Mouse (Mus musculus) neural tube, embryonic 15.5 days (tissue): ENCODE data around the gene Spp1. TPM values are rescaled to one million over a fixed set of nuclear protein-coding genes. Genes with fewer than 3 reads are reported as not detected.

ENCODE experiments used
- ATAC-seq: fragments of 200-750 bp; cut with Nextera tagmentation; 2 replicates; pipeline ENCODE4 v1.8.0; 2017; ENCODE audit warnings: mild to moderate bottlenecking, moderate TSS enrichment, moderate library complexity; ENCODE audit not compliant: low FRiP score
- H3K27ac ChIP-seq: fragments of 300-500 bp; sonication (generic); replicated peaks from 2 replicates; pipeline ENCODE4 v1.5.1; 2015; ENCODE audit warnings: mild to moderate bottlenecking, inconsistent platforms
- H3K27me3 ChIP-seq: fragments of 300-500 bp; sonication (generic); replicated peaks from 2 replicates; pipeline ENCODE4 v1.6.1; 2015; ENCODE audit warnings: inconsistent platforms
- H3K36me3 ChIP-seq: fragments of 300-500 bp; sonication (generic); 2 replicates; pipeline ENCODE4 v1.6.1; 2015; ENCODE audit warnings: inconsistent platforms
- H3K4me1 ChIP-seq: fragments of 300-500 bp; sonication (generic); 2 replicates; pipeline ENCODE4 v1.6.1; 2015; ENCODE audit warnings: inconsistent platforms
- H3K4me2 ChIP-seq: fragments of 300-500 bp; sonication (generic); 2 replicates; pipeline ENCODE4 v1.6.1; 2015; ENCODE audit warnings: inconsistent platforms, mild to moderate bottlenecking, moderate library complexity
- H3K4me3 ChIP-seq: fragments of 300-500 bp; sonication (generic); replicated peaks from 2 replicates; pipeline ENCODE4 v1.5.1; 2015; ENCODE audit warnings: mild to moderate bottlenecking, inconsistent platforms
- H3K9ac ChIP-seq: fragments of 300-500 bp; sonication (generic); replicated peaks from 2 replicates; pipeline ENCODE4 v1.6.1; 2015; ENCODE audit warnings: mild to moderate bottlenecking, inconsistent platforms
- H3K9me3 ChIP-seq: fragments of 300-500 bp; sonication (generic); replicated peaks from 2 replicates; pipeline ENCODE4 v1.6.1; 2016; ENCODE audit warnings: inconsistent platforms
- WGBS: fragments of 180-500 bp; shearing (Covaris S2); methylation state at CpG from one replicate; pipeline ENCODE4 v1.1.7; 2015; ENCODE audit warnings: mixed read lengths; 5-methylcytosine and 5-hydroxymethylcytosine counted together
- polyA plus RNA-seq: library from polyadenylated mRNA; unstranded; fragments of >200 nt; fragmentation: Nextera tagmentation; extraction: Ambion mirVana; gene quantifications from 2 replicates; pipeline ENCODE4 v1.2.1, GENCODE M21; 2015

Gene Spp1
- polyA plus RNA-seq, result 20.5 and 23.8 TPM in 2 replicates

GRCm38 (mm10) chr5:104434835-104435301, at the start of gene Spp1:
TSS of gene Spp1 (plus strand) at chr5:104435118.
- 67% methylated on average over 7 of the region's 7 CpGs for WGBS
- Histone ChIP-seq H3K27ac (no peak within 1 kb of the TSS), H3K4me2 (no peak within 1 kb of the TSS), H3K36me3 (no peaks in the 10 kb centered on the region), H3K9ac (no peak within 1 kb of the TSS), H3K27me3 (no peaks in the 10 kb centered on the region), H3K4me3 (no peak within 1 kb of the TSS), H3K4me1 (no peaks in the 10 kb centered on the region), H3K9me3 (no peaks in the 10 kb centered on the region)
- ATAC-seq, result no peak

- no peaks in the 10 kb centered on the region for H3K27me3 ChIP-seq
- no peak for ATAC-seq
- no peak overlapping the region for H3K27ac ChIP-seq
- 84% methylated on average over 16 of the region's 16 CpGs for WGBS
- no peaks in the 10 kb centered on the region for H3K4me1 ChIP-seq
- no peaks in the 10 kb centered on the region for H3K9me3 ChIP-seq
- H3K4me3 ChIP-seq, result no peak overlapping the region
- no peak overlapping the region for H3K9ac ChIP-seq
- H3K4me2 ChIP-seq, result no peak overlapping the region
- H3K36me3 ChIP-seq, result no peaks in the 10 kb centered on the region
These were observed 49.4 kb upstream of the Spp1 start for GRCm38 (mm10) chr5:104385521-104385920.

DNA sequence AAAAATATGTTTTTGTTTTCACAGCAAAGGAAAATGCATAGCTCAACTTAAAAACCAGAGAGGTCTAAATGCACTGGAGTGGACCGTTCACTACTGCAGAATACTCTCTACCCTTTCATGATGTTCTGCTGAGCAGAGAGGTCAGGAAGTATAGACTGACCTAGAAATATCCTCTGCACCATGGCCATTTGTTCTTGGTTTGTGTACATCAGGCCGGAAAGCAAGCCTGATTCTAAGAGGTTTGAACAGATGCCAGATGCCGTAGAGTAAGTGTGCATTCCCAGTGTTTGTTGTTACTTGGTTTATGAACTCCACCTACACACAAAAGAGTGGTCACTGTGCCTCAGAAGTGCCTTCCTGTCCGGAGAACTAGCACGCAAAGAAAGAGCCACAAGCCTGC, 48.0 kb upstream of the Spp1 start:
- H3K27ac ChIP-seq, result no peak overlapping the region
- H3K4me3 ChIP-seq, result no peak overlapping the region
- no peak for ATAC-seq
- 74% methylated on average over 5 of the region's 5 CpGs for WGBS
- H3K36me3 ChIP-seq, result no peaks in the 10 kb centered on the region
- no peaks in the 10 kb centered on the region for H3K4me1 ChIP-seq
- H3K9ac ChIP-seq, result no peak overlapping the region
- no peaks in the 10 kb centered on the region for H3K9me3 ChIP-seq
- no peaks in the 10 kb centered on the region for H3K27me3 ChIP-seq
- H3K4me2 ChIP-seq, result no peak overlapping the region

DNA sequence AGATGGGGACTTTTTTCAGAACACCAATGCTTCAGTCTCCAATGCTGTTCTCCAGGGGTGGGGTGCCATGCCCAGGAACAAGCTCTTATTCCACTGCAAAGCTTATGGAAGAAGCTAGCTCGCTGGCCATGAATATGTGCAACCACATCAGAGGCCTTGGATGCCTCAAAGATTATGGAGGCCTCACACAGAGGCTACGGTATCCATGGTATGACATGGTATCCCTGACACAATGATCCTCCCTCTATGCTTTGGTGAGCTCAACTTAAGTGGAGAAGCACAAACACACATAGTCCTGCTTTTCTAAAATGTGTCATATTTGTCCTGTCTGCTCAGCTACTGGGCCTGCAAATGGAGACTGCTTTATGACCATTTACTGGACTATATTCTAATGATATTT, 44.0 kb upstream of the Spp1 start:
- no peak overlapping the region for H3K27ac ChIP-seq
- ATAC-seq, result no peak
- no peaks in the 10 kb centered on the region for H3K9me3 ChIP-seq
- H3K4me1 ChIP-seq, result no peaks in the 10 kb centered on the region
- 88% methylated on average over 2 of the region's 2 CpGs for WGBS
- H3K27me3 ChIP-seq, result no peaks in the 10 kb centered on the region
- no peak overlapping the region for H3K4me2 ChIP-seq
- no peak overlapping the region for H3K4me3 ChIP-seq
- H3K36me3 ChIP-seq, result no peaks in the 10 kb centered on the region
- H3K9ac ChIP-seq, result no peak overlapping the region

DNA sequence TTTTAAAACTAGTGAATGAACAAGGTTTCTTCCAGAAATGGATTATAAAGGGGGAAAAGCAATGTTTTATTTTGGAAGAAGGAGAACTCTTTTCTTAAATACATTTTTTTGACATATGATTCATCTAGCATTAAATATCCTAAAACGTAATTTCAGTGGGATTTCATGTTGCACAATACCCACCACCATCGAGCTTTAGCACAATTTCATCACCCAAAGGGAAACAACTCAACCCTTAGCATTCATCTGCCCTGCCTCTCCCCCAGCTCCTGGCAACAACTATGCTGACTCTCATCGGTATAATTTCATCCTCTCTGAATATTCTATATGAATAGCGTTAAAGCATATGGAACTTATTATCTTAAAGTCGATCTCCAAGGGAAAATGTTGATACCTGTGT, 42.1 kb upstream of the Spp1 start:
- Histone ChIP-seq H3K9me3 (no peaks in the 10 kb centered on the region), H3K27ac (no peak overlapping the region), H3K4me1 (no peaks in the 10 kb centered on the region), H3K4me3 (no peak overlapping the region), H3K4me2 (no peak overlapping the region), H3K9ac (no peak overlapping the region), H3K27me3 (no peaks in the 10 kb centered on the region), H3K36me3 (no peaks in the 10 kb centered on the region)
- 91% methylated on average over 5 of the region's 5 CpGs for WGBS
- ATAC-seq, result no peak

DNA sequence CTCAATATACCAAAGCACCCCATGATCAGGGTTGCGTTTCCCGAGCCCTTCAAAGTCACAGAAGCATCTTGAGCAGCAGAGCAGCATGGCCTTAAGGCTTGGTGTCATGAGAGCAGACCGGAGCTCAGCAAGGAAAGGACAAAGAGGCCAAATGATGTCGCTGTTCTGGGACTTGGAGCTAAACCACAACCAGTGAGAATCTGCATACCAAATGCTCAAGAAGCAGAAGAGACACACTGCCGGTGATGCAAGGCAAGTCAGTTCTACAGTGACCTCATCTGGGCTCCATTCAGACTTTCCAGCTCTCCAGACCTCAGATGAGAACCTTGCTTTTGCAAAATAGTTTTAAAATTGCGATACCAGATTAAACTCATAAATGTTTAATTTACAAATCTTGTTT, 38.6 kb upstream of the Spp1 start:
- H3K9me3 ChIP-seq, result no peaks in the 10 kb centered on the region
- H3K27me3 ChIP-seq, result no peaks in the 10 kb centered on the region
- peaks cover 7% of the 10 kb centered on the region; the same call in 1 of the 2 replicates for H3K4me1 ChIP-seq
- no peak overlapping the region for H3K27ac ChIP-seq
- H3K4me2 ChIP-seq, result no peak overlapping the region
- no peak for ATAC-seq
- 82% methylated on average over 6 of the region's 6 CpGs for WGBS
- H3K9ac ChIP-seq, result no peak overlapping the region
- no peaks in the 10 kb centered on the region for H3K36me3 ChIP-seq
- H3K4me3 ChIP-seq, result no peak overlapping the region

DNA sequence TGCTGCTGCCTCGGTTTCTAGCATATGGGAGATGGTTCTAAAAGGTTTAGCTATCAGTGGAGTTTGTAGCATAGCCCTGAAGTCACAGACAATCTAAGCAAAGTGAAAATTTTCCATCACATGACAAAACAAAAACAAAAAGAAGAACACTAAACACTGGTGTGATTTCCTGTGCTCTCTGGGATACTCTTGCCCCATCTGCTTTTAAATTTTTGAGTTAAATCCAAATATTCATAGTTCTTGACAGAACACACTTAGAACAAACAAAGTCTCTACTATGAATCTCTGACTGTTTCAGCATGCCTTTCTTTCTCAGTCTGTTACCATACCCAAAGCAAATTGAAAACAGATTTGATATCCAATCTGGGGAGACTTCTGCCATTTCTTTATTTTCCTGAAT, 36.9 kb upstream of the Spp1 start:
- H3K4me2 ChIP-seq, result no peak overlapping the region
- peaks cover 7% of the 10 kb centered on the region; the same call in 1 of the 2 replicates for H3K4me1 ChIP-seq
- H3K27me3 ChIP-seq, result no peaks in the 10 kb centered on the region
- H3K36me3 ChIP-seq, result no peaks in the 10 kb centered on the region
- no peak overlapping the region for H3K4me3 ChIP-seq
- no peak overlapping the region for H3K9ac ChIP-seq
- H3K9me3 ChIP-seq, result no peaks in the 10 kb centered on the region
- 36% methylated on average over 1 of the region's 1 CpGs for WGBS
- no peak overlapping the region for H3K27ac ChIP-seq
- ATAC-seq, result no peak

GRCm38 (mm10) chr5:104399291-104399950, 35.5 kb upstream of the Spp1 start:
- whole genome bisulfite sequencing, result 11% methylated on average over 9 of the region's 9 CpGs
- Histone ChIP-seq H3K36me3 (no peaks in the 10 kb centered on the region), H3K4me3 (no peak overlapping the region), H3K27ac (no peak overlapping the region), H3K4me2 (0 out of 2 replicates have a peak overlapping the region, but pooled peaks have one; percentile 13), H3K9me3 (no peaks in the 10 kb centered on the region), H3K9ac (no peak overlapping the region), H3K4me1 (peaks cover 7% of the 10 kb centered on the region; the same call in 1 of the 2 replicates), H3K27me3 (no peaks in the 10 kb centered on the region)
- ATAC-seq, result no peak

- H3K4me3 ChIP-seq, result no peak overlapping the region
- no peaks in the 10 kb centered on the region for H3K9me3 ChIP-seq
- H3K9ac ChIP-seq, result no peak overlapping the region
- peaks cover 7% of the 10 kb centered on the region; the same call in 1 of the 2 replicates for H3K4me1 ChIP-seq
- no peaks in the 10 kb centered on the region for H3K36me3 ChIP-seq
- H3K27me3 ChIP-seq, result no peaks in the 10 kb centered on the region
- no peak overlapping the region for H3K27ac ChIP-seq
- 13% methylated on average over 1 of the region's 1 CpGs for WGBS
- no peak overlapping the region for H3K4me2 ChIP-seq
- ATAC-seq, result no peak
These were observed 34.9 kb upstream of the Spp1 start for GRCm38 (mm10) chr5:104399970-104400369.

GRCm38 (mm10) chr5:104402651-104403050, 32.3 kb upstream of the Spp1 start:
- H3K9ac ChIP-seq, result no peak overlapping the region
- no peak overlapping the region for H3K27ac ChIP-seq
- no peaks in the 10 kb centered on the region for H3K36me3 ChIP-seq
- peaks cover 15% of the 10 kb centered on the region for H3K4me1 ChIP-seq
- H3K4me3 ChIP-seq, result no peak overlapping the region
- no peak overlapping the region for H3K4me2 ChIP-seq
- no peaks in the 10 kb centered on the region for H3K9me3 ChIP-seq
- WGBS, result 57% methylated on average over 3 of the region's 3 CpGs
- no peaks in the 10 kb centered on the region for H3K27me3 ChIP-seq
- no peak for ATAC-seq

DNA sequence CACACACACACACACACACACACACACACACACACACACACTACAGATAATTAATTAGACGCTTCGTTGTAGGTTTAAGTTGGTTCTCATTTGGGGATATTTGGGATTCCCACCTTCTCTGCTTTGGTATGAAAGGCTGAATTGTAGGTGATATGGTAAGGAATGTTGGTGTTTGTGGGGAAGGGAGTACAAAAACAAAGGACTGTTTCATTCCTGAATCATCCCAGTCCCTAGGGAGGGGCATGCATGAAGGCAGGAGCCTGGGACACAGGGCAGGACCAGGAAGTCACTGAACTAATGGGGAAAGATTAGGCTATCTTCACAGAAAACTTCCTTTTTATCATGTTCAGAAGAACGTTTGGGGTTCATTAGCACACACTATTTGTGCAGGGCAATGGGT, 31.6 kb upstream of the Spp1 start:
- H3K9me3 ChIP-seq, result no peaks in the 10 kb centered on the region
- no peak overlapping the region for H3K9ac ChIP-seq
- no peaks in the 10 kb centered on the region for H3K36me3 ChIP-seq
- no peak overlapping the region for H3K4me3 ChIP-seq
- no peak overlapping the region for H3K27ac ChIP-seq
- peaks cover 15% of the 10 kb centered on the region for H3K4me1 ChIP-seq
- H3K4me2 ChIP-seq, result no peak overlapping the region
- ATAC-seq, result no peak
- 70% methylated on average over 3 of the region's 3 CpGs for WGBS
- no peaks in the 10 kb centered on the region for H3K27me3 ChIP-seq

GRCm38 (mm10) chr5:104404551-104404950, 30.4 kb upstream of the Spp1 start:
- 78% methylated on average over 7 of the region's 7 CpGs for WGBS
- H3K27me3 ChIP-seq, result no peaks in the 10 kb centered on the region
- ATAC-seq, result no peak

More at GRCm38 (mm10) chr5:104404551-104404950, 30.4 kb upstream of the Spp1 start:
- Histone ChIP-seq H3K4me3 (no peak overlapping the region), H3K36me3 (no peaks in the 10 kb centered on the region), H3K4me1 (peaks cover 10% of the 10 kb centered on the region), H3K4me2 (no peak overlapping the region), H3K9ac (no peak overlapping the region), H3K9me3 (no peaks in the 10 kb centered on the region), H3K27ac (no peak overlapping the region)
